Mouse (Mus musculus) hindbrain, embryonic 15.5 days (tissue): ENCODE measurements at regions not wholly inside any gene's neighbourhood (a gene's known extent, or its start where the extent isn't known, plus 50 kb on each side); places are given as distances from the start of the nearest gene placed in this dataset.

ENCODE experiments used
- ATAC-seq: fragments of 200-750 bp; cut with Nextera tagmentation; 2 replicates; pipeline ENCODE4 v1.8.0; 2017; ENCODE audit warnings: low read depth, moderate number of reproducible peaks, moderate TSS enrichment; ENCODE audit not compliant: low FRiP score
- H3K27ac ChIP-seq: fragments of 300-500 bp; sonication (generic); replicated peaks from 2 replicates; pipeline ENCODE4 v1.5.1; 2015; ENCODE audit warnings: mild to moderate bottlenecking, inconsistent platforms
- H3K27me3 ChIP-seq: fragments of 300-500 bp; sonication (generic); 2 replicates; pipeline ENCODE4 v1.6.1; 2015; ENCODE audit warnings: control low read depth, inconsistent platforms
- H3K36me3 ChIP-seq: fragments of 300-500 bp; sonication (generic); 2 replicates; pipeline ENCODE4 v1.6.1; 2015; ENCODE audit warnings: control low read depth, inconsistent platforms
- H3K4me1 ChIP-seq: fragments of 300-500 bp; sonication (generic); replicated peaks from 2 replicates; pipeline ENCODE4 v1.6.1; 2015; ENCODE audit warnings: control low read depth, inconsistent platforms
- H3K4me2 ChIP-seq: fragments of 300-500 bp; sonication (generic); 2 replicates; pipeline ENCODE4 v1.6.1; 2015; ENCODE audit warnings: moderate library complexity, mild to moderate bottlenecking, inconsistent platforms
- H3K4me3 ChIP-seq: fragments of 300-500 bp; sonication (generic); 2 replicates; pipeline ENCODE4 v1.5.1; 2015; ENCODE audit warnings: mild to moderate bottlenecking, inconsistent platforms
- H3K9ac ChIP-seq: fragments of 300-500 bp; sonication (generic); 2 replicates; pipeline ENCODE4 v1.6.1; 2015; ENCODE audit warnings: inconsistent platforms
- H3K9me3 ChIP-seq: fragments of 300-500 bp; sonication (generic); 2 replicates; pipeline ENCODE4 v1.6.1; 2016; ENCODE audit warnings: control low read depth, inconsistent platforms
- WGBS: fragments of 180-500 bp; shearing (Covaris S2); methylation state at CpG from one replicate; pipeline ENCODE4 v1.1.7; 2015; 5-methylcytosine and 5-hydroxymethylcytosine counted together

DNA sequence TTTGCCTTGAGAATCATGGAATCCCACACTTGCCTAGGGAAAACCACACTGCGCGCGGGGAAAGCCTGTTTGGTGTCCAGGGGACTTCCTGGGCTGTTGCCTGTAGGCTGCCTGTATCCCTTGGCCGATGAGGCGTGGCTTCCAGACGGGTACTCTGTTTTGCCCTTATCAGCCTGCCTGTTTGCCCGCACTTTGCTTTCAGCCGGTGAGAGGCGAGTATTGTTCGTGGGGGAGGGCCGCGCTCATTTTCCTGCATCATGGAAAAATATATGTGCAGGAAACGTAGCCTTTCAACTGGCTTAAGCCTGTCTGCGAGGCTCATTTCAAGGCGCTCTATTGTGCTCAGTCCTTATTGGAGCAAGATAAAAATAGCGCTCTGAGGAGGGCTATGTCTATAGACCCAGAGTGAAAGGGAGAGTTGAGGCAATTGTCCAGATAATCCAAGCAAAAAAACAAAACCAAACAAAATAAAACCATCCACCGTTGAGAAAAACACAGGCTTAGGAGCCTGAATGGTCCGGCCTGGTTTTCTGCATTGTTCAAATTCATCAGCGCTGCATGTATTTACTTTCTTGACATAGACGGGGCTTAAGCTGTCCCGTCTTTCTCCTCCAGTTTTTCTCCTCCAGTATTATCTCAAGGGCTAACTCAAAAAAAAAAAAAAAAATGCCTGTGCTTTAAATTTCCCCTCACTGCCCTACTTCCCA is 67.9 kb downstream of the Klf5 start:
- Histone ChIP-seq H3K9me3 (no peaks in the 10 kb centered on the region), H3K4me2 (peak overlapping the region; percentile 39), H3K27ac (no peak overlapping the region), H3K4me1 (0 out of 2 replicates have a peak, but pooled peaks cover 7% of the 10 kb centered on the region), H3K4me3 (no peak overlapping the region), H3K27me3 (no peaks in the 10 kb centered on the region), H3K9ac (no peak overlapping the region), H3K36me3 (no peaks in the 10 kb centered on the region)
- 55% methylated on average over 21 of the region's 21 CpGs for WGBS
- peak; percentile 75 for ATAC-seq

DNA sequence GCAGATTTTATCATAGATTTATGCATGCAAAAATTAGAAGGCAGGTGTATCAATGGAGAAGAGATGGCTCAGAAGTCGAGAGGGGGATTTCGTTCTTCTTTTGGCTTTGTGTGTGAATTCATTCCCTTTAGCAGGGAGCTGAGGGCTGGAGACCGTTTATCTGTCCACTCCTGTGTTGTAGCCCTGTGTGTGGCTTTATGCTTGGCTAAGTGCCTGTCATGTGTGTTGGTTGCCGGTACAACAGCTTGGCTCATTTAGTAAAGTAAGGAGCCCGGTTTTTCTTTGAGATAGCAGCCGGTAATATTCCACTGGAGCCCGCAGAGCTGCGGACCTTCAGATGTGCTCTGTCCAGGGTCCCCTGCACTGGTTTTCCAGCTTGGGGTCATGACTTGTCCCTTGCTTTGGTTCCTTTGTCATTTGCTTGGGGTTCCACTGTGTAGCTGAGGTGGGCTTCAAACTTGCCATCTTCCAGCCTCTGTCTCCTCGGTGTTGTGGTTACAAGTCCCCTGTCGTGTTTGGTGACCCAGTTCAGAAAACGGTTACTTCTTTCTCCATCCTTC is 68.6 kb downstream of the Klf5 start:
- H3K4me1 ChIP-seq, result 0 out of 2 replicates have a peak, but pooled peaks cover 7% of the 10 kb centered on the region
- no peak overlapping the region for H3K9ac ChIP-seq
- no peak overlapping the region for H3K27ac ChIP-seq
- ATAC-seq, result no peak
- no peaks in the 10 kb centered on the region for H3K36me3 ChIP-seq
- WGBS, result 62% methylated on average over 11 of the region's 11 CpGs
- peak overlapping the region; percentile 39; the same call in 1 of the 2 replicates for H3K4me2 ChIP-seq
- no peaks in the 10 kb centered on the region for H3K9me3 ChIP-seq
- no peaks in the 10 kb centered on the region for H3K27me3 ChIP-seq
- no peak overlapping the region for H3K4me3 ChIP-seq

- Histone ChIP-seq H3K27me3 (no peaks in the 10 kb centered on the region), H3K4me2 (no peak overlapping the region), H3K9me3 (no peaks in the 10 kb centered on the region), H3K27ac (no peak overlapping the region), H3K36me3 (no peaks in the 10 kb centered on the region), H3K4me1 (0 out of 2 replicates have a peak, but pooled peaks cover 7% of the 10 kb centered on the region), H3K9ac (no peak overlapping the region), H3K4me3 (no peak overlapping the region)
- 91% methylated on average over 5 of the region's 5 CpGs for WGBS
- ATAC-seq, result no peak
These were observed 70.9 kb downstream of the Klf5 start for GRCm38 (mm10) chr14:99369366-99369765.

DNA sequence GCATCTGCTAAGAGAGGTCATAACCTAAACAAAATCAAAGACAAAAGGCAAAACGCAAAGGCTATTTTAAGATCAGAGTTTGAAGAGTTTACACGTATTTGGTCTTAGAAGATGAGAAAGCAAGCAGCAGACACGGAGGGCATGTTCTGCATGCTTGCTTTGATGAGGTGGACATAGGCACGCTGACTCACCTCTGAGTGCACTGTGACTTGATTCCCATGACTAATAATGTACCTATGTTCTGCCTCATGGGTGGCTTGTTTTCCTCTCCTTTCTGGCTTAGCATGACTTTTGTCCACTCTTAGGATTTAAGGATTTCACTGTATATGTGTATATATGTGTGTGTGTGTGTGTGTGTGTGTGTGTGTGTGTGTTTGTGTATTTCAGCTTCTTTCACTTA is 75.2 kb downstream of the Klf5 start:
- H3K27ac ChIP-seq, result no peak overlapping the region
- H3K4me1 ChIP-seq, result no peaks in the 10 kb centered on the region
- H3K27me3 ChIP-seq, result no peaks in the 10 kb centered on the region
- WGBS, result 76% methylated on average over 4 of the region's 4 CpGs
- H3K4me2 ChIP-seq, result no peak overlapping the region
- H3K4me3 ChIP-seq, result no peak overlapping the region
- no peaks in the 10 kb centered on the region for H3K9me3 ChIP-seq
- no peaks in the 10 kb centered on the region for H3K36me3 ChIP-seq
- ATAC-seq, result no peak
- H3K9ac ChIP-seq, result no peak overlapping the region

- Histone ChIP-seq H3K4me2 (no peak overlapping the region), H3K36me3 (no peaks in the 10 kb centered on the region), H3K4me3 (no peak overlapping the region), H3K27me3 (no peaks in the 10 kb centered on the region), H3K4me1 (no peaks in the 10 kb centered on the region), H3K27ac (no peak overlapping the region), H3K9ac (no peak overlapping the region), H3K9me3 (no peaks in the 10 kb centered on the region)
- no peak for ATAC-seq
- WGBS, result 76% methylated on average over 5 of the region's 5 CpGs
These were observed 76.6 kb downstream of the Klf5 start for GRCm38 (mm10) chr14:99375040-99375610.

DNA sequence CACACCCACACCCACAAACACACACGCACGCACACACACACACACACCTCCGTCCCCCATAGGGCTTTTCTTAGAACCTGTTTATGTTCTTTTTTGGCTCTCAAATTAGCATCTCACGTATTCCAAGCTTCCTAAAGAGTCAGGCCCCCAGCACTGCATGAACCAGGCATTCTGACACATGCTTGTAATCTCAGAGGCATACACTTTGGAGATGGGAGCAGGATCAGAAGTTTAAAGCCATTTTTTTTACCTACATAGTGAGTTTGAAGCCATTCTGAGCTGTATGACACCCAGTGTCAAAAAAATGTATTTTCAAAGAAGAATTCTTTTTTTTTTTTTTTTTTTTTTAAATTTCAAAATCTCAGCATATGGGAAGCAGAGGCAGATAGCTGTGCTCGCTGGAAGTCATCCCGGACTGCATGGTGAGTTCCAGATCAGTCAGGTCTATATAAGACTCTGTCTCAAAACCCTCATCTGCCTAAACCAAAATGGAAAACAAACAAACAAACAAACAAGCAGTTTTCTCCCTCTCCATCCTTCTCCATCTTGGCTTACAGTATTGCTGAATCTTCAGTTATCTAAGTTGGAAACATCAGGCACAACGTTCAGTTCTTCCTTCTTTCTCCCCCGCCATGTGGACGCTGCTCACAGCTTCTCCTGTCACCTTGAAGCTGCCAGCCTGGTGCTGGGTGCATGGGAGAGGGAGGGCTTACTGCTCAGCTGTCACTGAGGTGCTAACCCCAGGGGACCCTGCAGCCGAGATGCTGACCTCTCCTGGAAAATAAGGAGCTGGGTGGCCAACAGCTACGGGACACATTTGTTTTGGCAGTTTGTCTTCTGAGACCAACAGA is 78.4 kb downstream of the Klf5 start:
- no peaks in the 10 kb centered on the region for H3K4me1 ChIP-seq
- no peak overlapping the region for H3K27ac ChIP-seq
- no peaks in the 10 kb centered on the region for H3K36me3 ChIP-seq
- no peaks in the 10 kb centered on the region for H3K27me3 ChIP-seq
- WGBS, result 89% methylated on average over 11 of the region's 11 CpGs
- no peak overlapping the region for H3K4me3 ChIP-seq
- H3K4me2 ChIP-seq, result no peak overlapping the region
- H3K9me3 ChIP-seq, result no peaks in the 10 kb centered on the region
- no peak for ATAC-seq
- H3K9ac ChIP-seq, result no peak overlapping the region

- Histone ChIP-seq H3K4me2 (no peak overlapping the region), H3K27ac (no peak overlapping the region), H3K4me1 (no peaks in the 10 kb centered on the region), H3K27me3 (no peaks in the 10 kb centered on the region), H3K9ac (no peak overlapping the region), H3K4me3 (no peak overlapping the region), H3K36me3 (no peaks in the 10 kb centered on the region), H3K9me3 (no peaks in the 10 kb centered on the region)
- ATAC-seq, result no peak
- WGBS, result 90% methylated on average over 10 of the region's 10 CpGs
These were observed 82.9 kb downstream of the Klf5 start for GRCm38 (mm10) chr14:99381262-99382017.

DNA sequence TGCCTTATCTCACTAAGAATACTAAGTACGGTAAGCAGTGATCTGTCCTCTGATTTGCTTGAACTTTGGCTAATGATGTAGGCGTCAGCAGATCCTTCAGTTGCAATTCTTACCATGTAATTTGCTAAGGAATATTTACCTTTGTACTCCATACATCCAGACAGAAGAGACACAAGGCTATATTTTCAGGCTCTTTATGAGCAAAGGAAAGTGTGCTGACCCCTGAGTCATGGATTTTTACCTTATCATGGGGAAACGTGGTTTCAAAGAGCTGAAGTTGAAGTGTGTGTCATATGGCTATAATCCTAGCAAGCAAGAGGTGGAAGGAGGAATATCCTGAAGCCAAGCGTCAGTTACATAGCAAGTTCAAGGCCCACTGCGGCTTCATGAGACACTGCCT is 83.6 kb downstream of the Klf5 start:
- H3K9me3 ChIP-seq, result no peaks in the 10 kb centered on the region
- WGBS, result 87% methylated on average over 5 of the region's 5 CpGs
- H3K4me3 ChIP-seq, result no peak overlapping the region
- no peaks in the 10 kb centered on the region for H3K36me3 ChIP-seq
- no peak for ATAC-seq
- H3K4me2 ChIP-seq, result no peak overlapping the region
- no peaks in the 10 kb centered on the region for H3K27me3 ChIP-seq
- H3K9ac ChIP-seq, result no peak overlapping the region
- no peaks in the 10 kb centered on the region for H3K4me1 ChIP-seq
- H3K27ac ChIP-seq, result no peak overlapping the region

DNA sequence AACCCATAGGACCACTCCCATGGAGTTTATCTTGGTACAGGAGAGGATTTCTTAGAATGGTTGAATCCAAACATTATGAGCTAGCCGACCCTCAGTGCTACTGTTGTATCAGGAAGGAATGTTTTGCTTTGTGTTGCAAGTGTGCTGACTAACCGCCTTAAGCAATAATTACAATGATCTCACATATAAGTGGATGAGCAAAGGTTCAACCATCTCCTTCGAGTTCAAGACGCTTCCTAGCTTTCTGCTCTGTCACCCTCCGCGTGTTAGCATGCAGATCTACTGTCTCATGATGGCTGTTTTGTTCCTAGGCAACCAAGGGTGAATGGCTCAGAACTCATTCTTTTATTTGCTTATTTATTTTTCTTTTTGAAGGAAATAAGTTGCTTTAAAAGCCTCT is 84.7 kb downstream of the Klf5 start:
- no peak overlapping the region for H3K27ac ChIP-seq
- no peak for ATAC-seq
- 85% methylated on average over 6 of the region's 6 CpGs for WGBS

GRCm38 (mm10) chr14:99387581-99387980 is 89.1 kb downstream of the Klf5 start:
- WGBS, result 91% methylated on average over 6 of the region's 6 CpGs
- Histone ChIP-seq H3K9me3 (no peaks in the 10 kb centered on the region), H3K9ac (no peak overlapping the region), H3K36me3 (no peaks in the 10 kb centered on the region), H3K27me3 (no peaks in the 10 kb centered on the region), H3K4me3 (no peak overlapping the region), H3K27ac (no peak overlapping the region), H3K4me1 (no peaks in the 10 kb centered on the region), H3K4me2 (no peak overlapping the region)
- ATAC-seq, result no peak

More for the DNA sequence above, 84.7 kb downstream of the Klf5 start:
- Histone ChIP-seq H3K9me3 (no peaks in the 10 kb centered on the region), H3K4me1 (no peaks in the 10 kb centered on the region), H3K36me3 (no peaks in the 10 kb centered on the region), H3K9ac (no peak overlapping the region), H3K4me2 (no peak overlapping the region), H3K27me3 (no peaks in the 10 kb centered on the region), H3K4me3 (no peak overlapping the region)

DNA sequence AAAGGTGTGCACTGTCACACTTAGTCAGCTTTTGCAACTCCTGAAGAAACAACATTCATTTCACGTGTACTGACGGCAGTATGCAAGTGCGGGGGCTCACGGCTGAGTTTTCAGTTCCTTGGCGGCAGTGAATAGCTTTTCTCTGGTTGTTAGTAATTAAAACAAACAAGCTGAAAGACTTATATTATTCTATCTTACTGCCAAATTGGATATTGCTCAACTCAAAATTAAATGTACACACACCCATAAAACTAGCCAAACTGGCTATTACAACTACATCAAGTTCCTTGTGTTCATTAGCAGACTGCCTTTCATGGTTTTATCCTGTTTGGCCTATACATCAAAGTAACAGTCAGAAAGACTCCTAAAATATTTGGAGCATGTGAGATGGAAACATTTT is 90.8 kb downstream of the Klf5 start:
- Histone ChIP-seq H3K27me3 (no peaks in the 10 kb centered on the region), H3K9ac (no peak overlapping the region), H3K4me2 (no peak overlapping the region), H3K4me3 (no peak overlapping the region), H3K27ac (no peak overlapping the region), H3K9me3 (no peaks in the 10 kb centered on the region), H3K36me3 (no peaks in the 10 kb centered on the region), H3K4me1 (no peaks in the 10 kb centered on the region)
- no peak for ATAC-seq
- 90% methylated on average over 5 of the region's 5 CpGs for WGBS
